Mouse (Mus musculus): ENCODE results near the gene Itgb5. TPM values are rescaled to one million over a fixed set of nuclear protein-coding genes. Genes with fewer than 3 reads are reported as not detected.
A peak's percentile ranks its signal among the peaks of the same experiment; 100 is the strongest.

The Itgb5 gene
- polyA plus RNA-seq, 1 experiment from 2014 or later = 4.9 TPM

DNA sequence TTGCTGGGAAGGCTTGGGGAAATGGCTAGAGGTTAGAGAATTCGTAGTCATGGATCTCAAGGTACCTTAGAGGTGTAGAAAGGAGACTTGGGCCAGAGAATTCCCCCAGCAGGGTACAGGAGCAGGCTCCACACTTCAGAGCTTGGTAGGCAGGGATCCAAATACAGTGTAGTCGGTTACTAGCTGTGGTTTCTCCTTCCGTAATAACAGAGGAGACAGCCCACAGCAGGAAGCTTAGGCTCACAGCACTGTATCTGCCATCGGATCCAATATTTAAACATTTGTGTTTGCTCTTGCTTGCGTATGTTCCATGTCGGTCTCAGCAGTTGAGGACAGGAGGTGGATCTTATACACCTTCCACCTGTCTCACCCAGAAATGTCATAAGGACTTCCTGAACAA lies 33.6 kb upstream of the Itgb5 start:
- H3K4me1 ChIP-seq (ENCODE audit: control insufficient read depth, low read depth, low read length) = peaks cover 5% of the 10 kb centered on the region
- H3K9me3 ChIP-seq (replicated peaks; ENCODE audit: control insufficient read depth, low read length) = no peaks in the 10 kb centered on the region
- H3K4me3 ChIP-seq (ENCODE audit: low read depth, low read length) = no peak overlapping the region
- WGBS (ENCODE audit: insufficient replicate concordance) = 21% methylated on average over 6 of the region's 6 CpGs
- H3K4me2 ChIP-seq (ENCODE audit: low read depth, low read length) = 0 out of 2 replicates have a peak overlapping the region, but pooled peaks have one; percentile 13
- H3K36me3 ChIP-seq (ENCODE audit: control insufficient read depth, insufficient read depth) = no peaks in the 10 kb centered on the region
- peak overlapping the region; percentile 14; the same call in 1 of the 2 replicates for H3K27ac ChIP-seq (ENCODE audit: low read length)
- no peaks in the 10 kb centered on the region for H3K27me3 ChIP-seq (ENCODE audit: control insufficient read depth, insufficient read depth, low read depth, low read length)
- ATAC-seq (ENCODE audit: low read depth) = no peak
- no peak overlapping the region for H3K9ac ChIP-seq (ENCODE audit: low read depth, low read length)

DNA sequence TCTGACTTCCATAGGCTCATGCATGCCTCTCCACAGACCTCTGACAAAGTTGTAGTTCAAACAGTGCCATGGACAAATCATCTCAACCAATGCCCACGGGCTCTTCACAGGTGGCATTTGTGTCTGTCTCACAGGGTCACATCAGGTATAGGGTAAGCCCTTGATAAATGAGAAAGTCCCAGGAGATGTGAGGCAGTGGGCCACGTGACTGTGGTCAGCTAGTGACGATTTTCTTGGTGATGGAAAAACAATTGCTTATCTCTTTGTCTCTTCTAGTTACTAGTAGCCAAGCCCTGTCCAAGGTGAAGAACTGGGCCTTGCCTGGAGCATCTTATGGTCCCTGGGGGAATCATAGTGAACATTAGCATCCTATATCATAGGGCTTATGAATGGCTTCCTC lies 32.7 kb upstream of the Itgb5 start:
- Histone ChIP-seq H3K9me3 (replicated peaks; ENCODE audit: control insufficient read depth, low read length) (no peaks in the 10 kb centered on the region), H3K27me3 (ENCODE audit: control insufficient read depth, insufficient read depth, low read depth, low read length) (no peaks in the 10 kb centered on the region), H3K36me3 (ENCODE audit: control insufficient read depth, insufficient read depth) (no peaks in the 10 kb centered on the region), H3K4me2 (ENCODE audit: low read depth, low read length) (no peak overlapping the region), H3K4me3 (ENCODE audit: low read depth, low read length) (no peak overlapping the region), H3K27ac (ENCODE audit: low read length) (no peak overlapping the region), H3K4me1 (ENCODE audit: control insufficient read depth, low read depth, low read length) (peaks cover 5% of the 10 kb centered on the region), H3K9ac (ENCODE audit: low read depth, low read length) (no peak overlapping the region)
- ATAC-seq (ENCODE audit: low read depth) = no peak
- 37% methylated on average over 3 of the region's 3 CpGs for WGBS (ENCODE audit: insufficient replicate concordance)

DNA sequence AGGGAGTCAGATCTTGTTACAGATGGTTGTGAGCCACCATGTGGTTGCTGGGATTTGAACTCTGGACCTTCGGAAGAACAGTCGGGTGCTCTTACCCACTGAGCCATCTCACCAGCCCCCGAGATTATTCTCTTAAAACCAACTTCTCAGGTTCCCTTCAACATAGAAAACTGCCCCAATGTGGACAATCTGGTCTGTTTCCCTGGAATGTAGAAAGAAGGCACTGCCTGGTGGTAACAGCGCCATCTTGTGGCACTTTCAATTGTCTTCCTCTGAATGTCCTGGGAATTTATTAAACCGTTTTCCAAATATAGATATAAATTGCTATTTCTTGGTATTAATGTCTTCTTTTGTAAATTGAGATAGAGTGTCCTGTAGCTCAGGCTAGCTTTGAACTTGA lies 31.6 kb upstream of the Itgb5 start:
- H3K9ac ChIP-seq (ENCODE audit: low read depth, low read length) = no peak overlapping the region
- H3K4me2 ChIP-seq (ENCODE audit: low read depth, low read length) = no peak overlapping the region
- peaks cover 5% of the 10 kb centered on the region for H3K4me1 ChIP-seq (ENCODE audit: control insufficient read depth, low read depth, low read length)
- H3K36me3 ChIP-seq (ENCODE audit: control insufficient read depth, insufficient read depth) = no peaks in the 10 kb centered on the region
- H3K9me3 ChIP-seq (replicated peaks; ENCODE audit: control insufficient read depth, low read length) = no peaks in the 10 kb centered on the region
- no peak overlapping the region for H3K4me3 ChIP-seq (ENCODE audit: low read depth, low read length)
- no peaks in the 10 kb centered on the region for H3K27me3 ChIP-seq (ENCODE audit: control insufficient read depth, insufficient read depth, low read depth, low read length)
- WGBS (ENCODE audit: insufficient replicate concordance) = 28% methylated on average over 5 of the region's 5 CpGs
- H3K27ac ChIP-seq (ENCODE audit: low read length) = no peak overlapping the region
- no peak for ATAC-seq (ENCODE audit: low read depth)

DNA sequence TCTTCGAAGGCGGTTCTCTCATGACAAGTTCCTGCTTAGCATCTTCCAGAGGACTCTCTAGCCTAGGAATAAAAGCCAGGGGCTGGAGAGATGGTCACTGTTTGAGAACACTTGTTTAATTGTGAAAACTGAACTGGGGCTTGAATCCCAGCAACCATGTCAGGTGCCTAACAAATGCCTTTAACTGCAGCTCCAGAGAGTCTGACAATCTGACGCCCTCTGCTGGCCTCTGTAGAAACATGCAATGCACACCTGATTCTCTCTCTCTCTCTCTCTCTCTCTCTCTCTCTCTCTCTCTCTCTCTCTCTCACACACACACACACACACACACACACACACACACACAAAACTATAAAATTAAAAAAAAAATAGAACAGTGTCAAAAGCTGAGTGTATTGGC lies 19.5 kb upstream of the Itgb5 start:
- ATAC-seq (ENCODE audit: low read depth) = no peak
- H3K27me3 ChIP-seq (ENCODE audit: control insufficient read depth, insufficient read depth, low read depth, low read length) = no peaks in the 10 kb centered on the region
- 68% methylated on average over 3 of the region's 3 CpGs for WGBS (ENCODE audit: insufficient replicate concordance)
- no peak overlapping the region for H3K4me2 ChIP-seq (ENCODE audit: low read depth, low read length)
- H3K4me1 ChIP-seq (ENCODE audit: control insufficient read depth, low read depth, low read length) = no peaks in the 10 kb centered on the region
- no peak overlapping the region for H3K9ac ChIP-seq (ENCODE audit: low read depth, low read length)
- H3K36me3 ChIP-seq (ENCODE audit: control insufficient read depth, insufficient read depth) = no peaks in the 10 kb centered on the region
- no peak overlapping the region for H3K27ac ChIP-seq (ENCODE audit: low read length)
- H3K4me3 ChIP-seq (ENCODE audit: low read depth, low read length) = no peak overlapping the region
- no peaks in the 10 kb centered on the region for H3K9me3 ChIP-seq (replicated peaks; ENCODE audit: control insufficient read depth, low read length)

DNA sequence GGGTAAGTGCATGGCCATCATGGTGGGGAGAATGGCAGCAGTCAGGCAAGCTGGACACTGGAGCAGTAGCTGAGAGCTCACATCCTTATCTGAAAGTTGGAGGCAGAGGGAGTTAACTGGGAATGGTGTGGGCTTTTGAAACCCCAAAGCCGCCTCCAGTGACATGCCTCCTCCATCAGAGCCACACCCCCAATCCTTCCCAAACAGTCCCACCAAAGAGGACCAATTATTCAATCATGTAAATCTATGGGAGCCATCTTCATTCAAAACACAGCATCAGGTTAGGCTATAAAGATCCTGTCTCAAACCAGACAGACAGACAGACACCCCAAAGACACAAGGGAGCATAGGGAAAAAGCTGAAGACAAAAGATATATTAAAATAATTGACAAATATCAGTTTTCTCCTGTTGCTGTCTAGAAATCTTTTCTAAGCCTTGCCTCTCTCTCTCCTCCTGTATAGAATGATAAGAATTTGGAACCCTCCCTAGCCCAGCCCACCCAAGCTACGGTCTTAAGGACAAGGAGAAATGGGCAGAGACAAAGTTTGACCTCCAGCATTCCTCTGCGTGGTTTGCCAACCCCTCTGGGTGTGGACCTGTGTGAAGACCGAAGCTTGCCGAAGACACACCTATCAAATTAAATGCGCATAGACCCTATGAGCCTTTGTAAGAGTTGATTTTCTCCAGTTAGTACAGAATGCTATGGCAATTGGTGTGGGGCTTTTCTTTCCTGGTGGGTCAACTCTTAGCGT lies 10.9 kb upstream of the Itgb5 start:
- no peaks in the 10 kb centered on the region for H3K36me3 ChIP-seq (ENCODE audit: control insufficient read depth, insufficient read depth)
- no peak overlapping the region for H3K27ac ChIP-seq (ENCODE audit: low read length)
- H3K9ac ChIP-seq (ENCODE audit: low read depth, low read length) = no peak overlapping the region
- H3K9me3 ChIP-seq (replicated peaks; ENCODE audit: control insufficient read depth, low read length) = no peaks in the 10 kb centered on the region
- H3K4me3 ChIP-seq (ENCODE audit: low read depth, low read length) = no peak overlapping the region
- ATAC-seq (ENCODE audit: low read depth) = no peak
- no peak overlapping the region for H3K4me2 ChIP-seq (ENCODE audit: low read depth, low read length)
- WGBS (ENCODE audit: insufficient replicate concordance) = 70% methylated on average over 7 of the region's 7 CpGs
- H3K4me1 ChIP-seq (ENCODE audit: control insufficient read depth, low read depth, low read length) = no peaks in the 10 kb centered on the region
- no peaks in the 10 kb centered on the region for H3K27me3 ChIP-seq (ENCODE audit: control insufficient read depth, insufficient read depth, low read depth, low read length)

DNA sequence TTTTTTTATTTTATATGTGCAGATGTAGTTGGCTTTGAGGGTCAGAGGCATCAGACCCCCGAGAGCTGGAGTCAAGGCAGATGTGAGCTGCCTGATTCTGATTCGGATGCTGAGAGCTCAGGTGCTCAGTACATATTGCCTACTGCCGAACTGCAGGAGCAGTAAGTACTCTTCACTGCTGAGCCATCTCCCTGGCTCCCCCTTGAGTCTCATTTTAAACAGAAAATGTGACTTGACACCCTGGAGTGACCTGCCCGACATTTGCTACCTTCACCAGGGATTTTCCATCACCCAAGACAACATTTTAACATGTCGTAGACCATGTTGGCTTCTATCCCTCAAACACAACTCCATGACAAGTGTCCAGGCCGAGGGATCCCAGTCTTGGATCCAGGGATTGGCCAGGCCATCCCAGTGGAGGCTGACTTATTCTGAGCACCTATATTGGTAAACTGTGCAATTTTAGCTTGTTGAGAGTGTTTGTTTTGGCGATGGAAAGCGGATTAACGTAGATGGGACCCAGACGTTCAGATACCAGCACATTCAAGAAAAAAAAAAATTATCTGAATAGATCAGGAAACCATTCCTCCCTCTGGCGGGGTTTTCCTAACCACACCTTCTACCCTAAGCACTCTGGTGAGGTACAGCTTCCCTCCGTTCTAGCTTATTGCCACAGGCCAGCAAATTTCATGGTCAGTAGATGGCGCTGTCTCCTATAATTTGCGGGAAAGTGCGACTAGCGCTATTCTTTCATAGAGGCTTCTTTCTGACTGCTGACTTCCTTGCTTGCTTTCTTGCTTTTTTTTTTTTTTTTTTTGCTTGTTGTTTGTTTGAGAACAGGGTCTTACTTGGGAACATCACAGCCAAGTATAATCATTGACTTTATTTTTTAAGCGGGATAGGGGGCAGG lies 8.9 kb upstream of the Itgb5 start:
- no peak overlapping the region for H3K9ac ChIP-seq (ENCODE audit: low read depth, low read length)
- WGBS (ENCODE audit: insufficient replicate concordance) = 18% methylated on average over 17 of the region's 17 CpGs

DNA sequence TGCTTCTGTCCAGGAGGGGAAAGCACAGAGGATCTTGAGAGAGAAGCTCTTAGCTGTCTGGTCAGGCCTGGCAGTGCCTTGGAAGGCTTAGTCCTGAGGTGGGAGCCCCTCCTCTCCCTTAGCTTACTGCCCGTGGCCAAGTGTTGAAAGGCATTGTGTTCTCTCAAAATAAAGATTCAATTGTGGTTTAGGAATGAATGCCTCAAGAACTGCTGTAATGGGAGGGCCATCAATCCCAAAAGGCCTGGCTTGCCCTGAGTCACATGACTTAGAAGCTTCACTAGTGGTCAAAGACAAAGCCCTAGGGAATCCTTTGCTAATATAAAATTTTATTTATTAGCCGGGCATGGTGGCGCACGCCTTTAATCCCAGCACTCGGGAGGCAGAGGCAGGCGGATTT lies 4.9 kb upstream of the Itgb5 start:
- H3K27me3 ChIP-seq (ENCODE audit: control insufficient read depth, insufficient read depth, low read depth, low read length) = peaks cover 12% of the 10 kb centered on the region
- no peaks in the 10 kb centered on the region for H3K36me3 ChIP-seq (ENCODE audit: control insufficient read depth, insufficient read depth)
- ATAC-seq (ENCODE audit: low read depth) = no peak
- H3K4me1 ChIP-seq (ENCODE audit: control insufficient read depth, low read depth, low read length) = no peaks in the 10 kb centered on the region; the same call in 1 of the 2 replicates
- no peak overlapping the region for H3K4me2 ChIP-seq (ENCODE audit: low read depth, low read length)
- H3K27ac ChIP-seq (ENCODE audit: low read length) = no peak overlapping the region
- 77% methylated on average over 6 of the region's 6 CpGs for WGBS (ENCODE audit: insufficient replicate concordance)
- no peaks in the 10 kb centered on the region for H3K9me3 ChIP-seq (replicated peaks; ENCODE audit: control insufficient read depth, low read length)
- H3K4me3 ChIP-seq (ENCODE audit: low read depth, low read length) = no peak overlapping the region
- H3K9ac ChIP-seq (ENCODE audit: low read depth, low read length) = no peak overlapping the region

More for the DNA sequence above, 8.9 kb upstream of the Itgb5 start:
- ATAC-seq (ENCODE audit: low read depth) = no peak
- Histone ChIP-seq H3K27ac (ENCODE audit: low read length) (no peak overlapping the region), H3K4me2 (ENCODE audit: low read depth, low read length) (no peak overlapping the region), H3K4me3 (ENCODE audit: low read depth, low read length) (no peak overlapping the region), H3K27me3 (ENCODE audit: control insufficient read depth, insufficient read depth, low read depth, low read length) (no peaks in the 10 kb centered on the region), H3K36me3 (ENCODE audit: control insufficient read depth, insufficient read depth) (no peaks in the 10 kb centered on the region), H3K9me3 (replicated peaks; ENCODE audit: control insufficient read depth, low read length) (no peaks in the 10 kb centered on the region), H3K4me1 (ENCODE audit: control insufficient read depth, low read depth, low read length) (no peaks in the 10 kb centered on the region)

DNA sequence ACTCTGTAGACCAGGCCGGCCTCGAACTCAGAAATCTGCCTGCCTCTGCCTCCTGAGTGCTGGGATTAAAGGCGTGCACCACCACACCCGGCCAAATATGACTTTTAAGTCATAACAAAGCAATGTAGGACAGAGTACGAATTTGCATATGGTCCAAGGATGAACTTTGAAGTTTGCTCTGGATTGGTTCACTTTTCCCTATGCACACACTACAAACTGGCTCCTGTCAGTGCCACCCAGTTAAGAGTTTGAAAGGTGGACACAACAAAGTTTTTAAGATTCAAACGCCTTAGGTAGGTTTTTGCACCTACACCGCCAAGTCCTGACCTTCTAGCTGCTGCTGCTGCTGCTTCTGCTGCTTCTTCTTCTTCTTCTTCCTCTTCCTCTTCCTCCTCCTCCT lies 969 bp upstream of the Itgb5 start:
- H3K9ac ChIP-seq (ENCODE audit: low read depth, low read length) = no peak overlapping the region
- no peak for ATAC-seq (ENCODE audit: low read depth)
- peaks cover 37% of the 10 kb centered on the region for H3K27me3 ChIP-seq (ENCODE audit: control insufficient read depth, insufficient read depth, low read depth, low read length)
- 62% methylated on average over 7 of the region's 7 CpGs for WGBS (ENCODE audit: insufficient replicate concordance)
- H3K4me1 ChIP-seq (ENCODE audit: control insufficient read depth, low read depth, low read length) = peaks cover 4% of the 10 kb centered on the region; the same call in 1 of the 2 replicates
- no peaks in the 10 kb centered on the region for H3K9me3 ChIP-seq (replicated peaks; ENCODE audit: control insufficient read depth, low read length)
- H3K4me3 ChIP-seq (ENCODE audit: low read depth, low read length) = no peak overlapping the region
- no peaks in the 10 kb centered on the region for H3K36me3 ChIP-seq (ENCODE audit: control insufficient read depth, insufficient read depth)
- H3K4me2 ChIP-seq (ENCODE audit: low read depth, low read length) = no peak overlapping the region
- no peak overlapping the region for H3K27ac ChIP-seq (ENCODE audit: low read length)

All from liver, embryonic 16.5 days (tissue).